Mouse (Mus musculus) thymus, postnatal 4 days (tissue): ENCODE results near the gene Ccdc152.
A peak's percentile ranks its signal among the peaks of the same experiment; 100 is the strongest.
"Not testable (repeated sequence)": the region's sequence is repeated elsewhere in the genome, so short reads cannot be mapped to it uniquely, and the experiment has no call there.

Experiments
- DNase-seq: peaks from one replicate; pipeline ENCODE4 v3.0.0; 2021

The Ccdc152 gene

DNA sequence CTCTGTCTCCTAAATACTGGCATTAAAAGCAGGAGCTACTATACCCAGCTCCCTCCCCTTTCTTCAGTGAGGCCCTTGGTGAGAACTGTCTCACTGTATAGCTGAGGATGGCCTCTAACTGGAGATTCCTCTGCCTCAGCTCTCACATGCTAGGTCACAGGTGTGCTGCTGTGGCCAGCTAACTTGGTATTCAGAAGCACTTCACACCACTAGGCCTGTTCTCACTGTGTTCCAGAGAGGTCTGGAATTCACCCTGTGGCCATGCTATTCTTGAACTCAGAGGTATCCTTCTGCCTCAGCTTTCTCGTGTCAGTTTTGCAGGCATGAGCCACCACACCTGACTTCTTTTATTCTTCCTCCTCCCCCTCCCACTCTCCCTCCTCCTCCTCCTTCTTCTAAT, 30.1 kb downstream of the Ccdc152 start:
- peak; percentile 8 for DNase-seq

DNA sequence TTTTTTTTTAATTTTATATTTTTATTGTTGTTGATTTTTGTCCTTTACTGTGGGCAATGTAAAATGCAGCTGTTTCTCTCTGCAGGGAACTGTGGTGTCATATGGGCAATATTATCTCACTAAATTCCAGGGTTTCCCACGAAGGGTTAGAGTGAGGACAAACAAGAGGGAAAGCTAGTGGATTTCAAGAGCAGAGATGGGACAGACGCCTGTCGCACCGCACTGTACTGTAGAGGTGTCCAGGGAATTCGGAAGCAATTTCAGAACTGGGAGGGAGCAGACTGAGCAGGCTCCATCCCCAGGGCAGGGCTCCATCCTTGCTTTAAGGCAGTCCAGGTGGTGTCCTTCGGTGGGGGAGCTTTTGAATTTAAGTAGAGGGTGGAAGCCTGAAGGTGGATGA, 32.1 kb downstream of the Ccdc152 start:
- peak; percentile 39 for DNase-seq

DNA sequence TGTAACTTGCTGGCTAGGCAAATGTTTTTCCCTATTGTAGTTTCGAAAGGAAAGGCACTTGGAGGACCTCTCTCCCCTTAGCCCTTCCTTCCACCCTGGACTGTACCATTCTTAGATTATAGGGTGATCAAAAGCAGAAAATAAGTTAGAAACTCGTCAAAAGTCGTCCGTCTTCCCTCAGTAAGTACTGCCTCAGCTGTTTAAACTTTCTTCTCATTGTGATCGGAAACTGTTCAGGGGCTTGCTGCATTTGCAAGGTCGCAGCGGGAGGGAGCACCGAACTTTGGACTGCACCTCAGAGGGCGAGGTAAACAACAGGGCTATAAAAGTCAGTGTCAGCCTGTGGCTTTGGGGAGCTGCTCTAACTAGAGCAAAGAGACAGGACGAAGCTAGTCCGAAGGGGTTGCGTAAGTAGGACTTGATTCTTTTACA, 32.7 kb downstream of the Ccdc152 start:
- peak; percentile 76 for DNase-seq

DNA sequence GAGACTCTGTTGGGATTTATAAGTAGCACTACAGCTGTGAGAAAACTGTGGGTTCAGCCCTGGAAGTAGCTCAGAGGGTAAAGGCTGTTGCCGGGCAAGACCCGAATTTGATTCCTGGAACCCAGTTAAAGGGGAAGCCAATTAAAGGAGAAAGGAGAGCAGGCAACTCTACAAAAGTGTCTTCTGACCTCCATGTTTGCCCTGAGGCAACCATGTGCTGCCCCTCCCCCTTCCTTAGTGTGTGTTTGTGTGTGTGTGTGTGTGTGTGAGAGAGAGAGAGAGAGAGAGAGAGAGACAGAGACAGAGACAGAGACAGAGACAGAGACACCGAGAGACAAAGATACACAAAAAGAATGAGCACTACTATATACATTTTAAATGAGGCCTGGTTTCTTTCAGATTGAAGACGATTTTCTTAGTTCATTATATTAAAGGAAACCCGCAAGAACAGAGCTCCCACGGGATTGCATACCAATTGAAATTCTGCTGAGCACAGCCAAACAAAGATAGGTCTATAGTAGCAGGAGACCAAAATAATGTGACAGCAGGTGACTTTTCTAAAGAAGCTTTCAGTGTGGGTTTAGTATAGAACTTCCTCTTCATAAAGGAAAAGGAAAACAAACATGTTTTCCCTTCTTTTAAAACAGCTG, 33.2 kb downstream of the Ccdc152 start:
- DNase-seq = peak; percentile 44

DNA sequence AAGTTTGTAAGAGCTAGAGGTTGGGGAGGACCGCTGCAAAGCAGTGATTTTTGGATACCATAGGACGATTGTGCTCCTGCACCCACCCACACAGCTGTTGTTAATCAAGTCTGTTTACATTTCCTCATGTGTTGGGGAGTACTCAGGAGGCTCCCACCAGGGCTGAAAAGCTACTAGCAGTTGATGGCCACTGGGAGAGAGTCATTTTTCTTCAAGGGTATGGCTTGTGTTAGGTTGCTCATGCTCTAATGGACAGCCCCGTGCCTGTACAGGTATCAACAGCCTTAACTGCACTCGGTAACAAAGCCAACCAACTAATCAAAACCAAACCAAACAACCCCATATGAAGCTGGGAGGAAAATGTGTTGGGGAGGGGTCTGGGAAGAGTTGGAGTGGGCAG, 33.8 kb downstream of the Ccdc152 start:
- peak; percentile 10 for DNase-seq

DNA sequence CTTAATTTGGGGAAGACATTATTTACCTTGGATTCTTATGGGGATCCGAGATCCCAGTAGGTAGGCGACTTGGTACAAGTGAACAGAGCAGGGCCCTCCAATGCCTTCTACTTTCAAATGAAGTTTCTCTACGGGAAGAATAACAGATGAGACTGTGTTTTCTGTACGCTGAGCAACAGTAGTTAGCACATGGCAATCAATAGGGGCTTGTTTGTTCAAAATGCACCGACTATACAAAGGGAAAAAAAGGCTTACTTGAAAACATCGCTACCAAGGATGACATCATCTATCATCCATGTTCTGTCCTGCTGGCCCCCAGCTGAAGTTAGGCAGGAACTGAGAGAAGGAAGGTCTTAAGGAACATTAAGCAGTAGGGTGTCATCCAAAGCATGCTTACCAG, 35.1 kb downstream of the Ccdc152 start, which contains the start of gene Selenop:
Gene Selenop, plus strand, starts transcription at position 301 of the 400 bp plus-strand sequence.
- DNase-seq = no peak

DNA sequence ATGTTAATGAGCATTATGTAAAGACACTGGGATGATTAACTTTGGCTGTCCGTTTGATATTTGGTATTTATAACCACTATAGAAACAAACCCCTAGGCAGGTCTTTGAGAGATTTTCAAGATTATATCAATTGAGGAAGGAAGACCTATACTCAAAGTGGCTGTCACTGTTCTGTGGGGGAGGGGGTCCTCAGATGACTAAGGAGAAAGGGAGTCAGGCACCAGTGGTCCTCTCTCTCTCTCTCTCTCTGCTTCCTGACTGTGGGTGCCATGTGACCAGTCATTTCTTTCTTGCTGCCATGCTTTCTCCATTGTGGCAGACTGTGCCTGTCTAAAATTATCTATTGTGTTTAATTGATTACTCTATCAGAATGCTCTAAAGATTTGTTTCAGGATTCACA, 38.5 kb downstream of the Ccdc152 start:
- no peak for DNase-seq

DNA sequence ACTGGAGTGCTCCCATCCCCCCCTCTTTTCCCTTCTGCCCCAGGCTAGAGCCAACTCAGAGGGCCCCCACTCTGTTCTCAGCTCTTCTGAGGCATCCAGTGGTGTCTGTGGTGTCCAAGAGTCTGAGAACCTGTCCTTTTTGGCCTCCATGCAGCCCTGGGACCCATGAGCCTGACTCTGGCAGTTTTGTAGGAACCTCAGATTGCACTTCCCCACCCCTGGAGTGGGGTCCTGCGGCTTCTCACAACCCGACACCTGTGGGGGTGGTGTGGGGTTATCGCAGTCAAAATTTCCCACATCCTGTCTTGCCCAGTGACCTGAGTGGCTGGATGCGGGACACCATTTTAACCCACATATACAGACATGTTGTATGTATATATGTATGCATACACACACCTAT, 39.0 kb downstream of the Ccdc152 start:
- DNase-seq = peak; percentile 28

DNA sequence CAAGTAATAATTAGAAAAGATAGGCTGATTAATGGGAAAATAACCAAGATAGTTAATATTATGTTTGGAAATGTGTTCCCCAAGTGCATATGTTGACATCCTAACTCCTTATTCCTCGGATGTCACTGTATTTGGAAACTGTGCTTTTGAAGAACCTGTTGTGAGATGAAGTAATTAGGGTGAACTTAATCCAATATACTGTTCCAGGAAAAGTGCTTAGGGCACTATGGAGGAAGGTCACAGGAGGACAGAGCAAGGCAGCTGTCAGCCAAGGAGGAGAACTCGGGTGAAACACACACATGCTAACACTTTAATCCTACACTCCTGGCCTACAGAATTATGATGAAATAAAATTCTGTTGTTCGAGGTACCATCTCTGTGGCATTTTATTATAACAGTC, 40.4 kb downstream of the Ccdc152 start:
- no peak for DNase-seq

DNA sequence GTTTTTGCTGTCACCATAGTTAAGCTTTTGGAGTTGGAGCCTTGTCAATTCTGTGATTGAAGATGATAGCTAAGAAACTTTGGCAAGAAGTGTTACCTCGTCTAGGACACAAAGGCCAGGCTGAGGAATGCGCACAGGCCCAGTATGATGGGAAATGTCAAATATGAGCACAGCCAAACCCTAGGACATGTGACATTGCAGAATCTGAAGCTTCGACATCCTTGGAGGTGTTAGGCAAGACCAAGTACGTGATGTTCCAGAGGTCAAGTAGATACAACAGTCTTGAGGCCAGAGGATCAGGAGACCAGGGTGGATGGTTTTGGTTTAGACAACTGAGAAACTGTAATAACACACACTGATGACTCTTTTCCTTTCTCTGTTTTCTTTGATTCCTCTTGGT, 43.0 kb downstream of the Ccdc152 start:
- DNase-seq = no peak

DNA sequence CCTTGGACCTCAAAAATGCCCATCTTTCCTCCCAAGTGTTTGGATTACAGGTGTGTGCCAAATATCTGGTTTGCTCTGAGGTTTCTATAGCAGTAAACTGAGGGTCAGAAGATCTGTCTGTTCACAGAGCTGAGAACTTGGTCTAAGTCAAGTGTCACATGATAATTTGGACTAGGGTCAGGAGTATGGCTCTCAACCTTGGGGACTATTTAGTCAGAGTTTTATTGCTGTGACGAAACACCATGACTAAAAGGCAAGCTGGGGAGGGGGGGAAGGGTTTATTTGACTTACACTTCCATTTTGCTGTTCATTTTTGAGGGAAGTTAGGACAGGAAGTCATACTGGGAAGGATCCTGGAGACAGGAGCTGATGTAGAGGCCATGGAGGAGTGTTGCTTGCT, 44.3 kb downstream of the Ccdc152 start:
- no peak for DNase-seq

DNA sequence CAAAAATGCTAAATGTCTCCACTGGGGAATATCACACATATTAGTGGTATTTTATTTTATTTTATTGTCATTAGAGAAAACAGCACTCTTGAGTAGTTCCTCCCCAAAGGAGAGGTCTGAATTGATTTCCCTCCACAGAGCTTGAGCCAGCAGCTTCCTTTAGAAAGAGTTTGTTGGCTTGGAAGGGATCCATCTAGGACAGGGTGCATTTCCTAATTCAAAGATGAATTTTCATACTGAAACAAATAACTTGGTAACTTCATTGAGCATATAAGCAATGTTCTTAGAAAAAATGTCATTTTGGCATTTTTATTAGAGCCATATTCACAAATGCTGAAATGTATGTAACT, 51.6 kb downstream of the Ccdc152 start:
- no peak for DNase-seq

DNA sequence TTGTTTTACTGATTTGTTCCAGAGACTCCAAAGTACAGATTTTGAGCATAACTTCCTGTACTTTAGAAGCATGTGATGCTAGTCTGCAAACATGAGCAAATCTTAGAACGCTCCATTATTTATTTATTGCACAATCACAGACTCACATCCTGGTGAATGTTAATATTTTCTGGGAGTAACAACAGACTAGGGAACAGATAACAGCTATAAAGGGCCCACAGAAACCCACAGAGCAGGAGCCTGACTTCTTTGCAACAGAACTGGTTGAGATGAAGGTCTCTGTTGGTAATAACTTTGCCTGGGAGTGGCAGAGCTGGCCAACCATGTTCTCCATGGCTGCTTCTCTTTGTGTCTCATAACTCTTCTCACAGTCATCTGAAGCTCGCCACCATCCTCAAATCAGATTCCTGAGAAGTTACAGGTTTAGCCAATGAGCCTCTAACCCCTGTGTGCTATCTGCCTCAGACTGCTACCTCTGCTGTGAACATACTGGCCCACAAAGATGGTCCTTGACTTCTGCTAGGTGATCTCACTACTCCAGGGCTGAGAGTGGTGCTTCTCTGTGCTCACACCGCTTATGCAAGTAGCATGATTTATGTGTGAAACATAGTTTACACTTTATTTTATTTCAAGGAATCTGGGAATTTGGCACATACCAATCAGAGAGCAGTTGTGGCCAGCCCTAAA, 52.2 kb downstream of the Ccdc152 start:
- no peak for DNase-seq

DNA sequence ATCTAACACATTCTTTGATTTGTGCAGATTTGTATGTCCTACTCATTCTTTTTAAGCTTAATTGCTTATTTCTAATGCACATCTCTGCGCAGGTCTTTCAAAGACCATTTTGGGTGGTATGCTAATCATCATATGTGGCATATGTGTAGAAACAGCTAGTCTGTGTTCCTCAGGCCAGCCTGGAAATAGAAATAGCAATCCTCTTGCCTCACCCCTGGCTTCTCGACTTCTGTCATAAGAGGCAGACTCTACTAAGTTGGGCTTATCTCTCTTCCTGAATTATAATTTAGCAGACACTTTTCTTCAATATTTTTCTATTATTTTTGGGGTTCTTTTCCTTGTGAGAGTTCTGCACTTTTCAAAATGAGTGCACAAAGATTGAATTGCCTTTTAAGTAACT, 52.7 kb downstream of the Ccdc152 start:
- no peak for DNase-seq

DNA sequence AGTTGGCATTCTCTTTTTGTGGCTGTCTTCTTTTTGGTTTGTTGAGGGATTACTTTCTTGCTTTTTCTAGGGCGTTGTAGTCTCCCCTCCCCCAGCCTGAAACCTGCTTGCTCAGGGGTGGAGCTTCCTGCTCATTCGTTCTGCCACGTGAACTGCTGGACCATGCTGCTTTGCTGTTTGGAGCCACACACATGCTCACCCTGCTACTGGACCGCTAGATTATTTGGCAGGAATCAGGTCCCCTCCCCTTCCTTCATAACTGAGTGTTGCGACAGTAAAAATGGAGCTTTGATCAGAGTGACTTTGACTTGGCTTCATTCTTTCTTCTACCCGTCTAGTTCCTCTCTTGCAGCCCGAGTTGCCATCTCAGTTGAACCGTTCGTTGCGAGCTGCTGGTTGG, 58.3 kb downstream of the Ccdc152 start:
- not testable (repeated sequence) for DNase-seq

DNA sequence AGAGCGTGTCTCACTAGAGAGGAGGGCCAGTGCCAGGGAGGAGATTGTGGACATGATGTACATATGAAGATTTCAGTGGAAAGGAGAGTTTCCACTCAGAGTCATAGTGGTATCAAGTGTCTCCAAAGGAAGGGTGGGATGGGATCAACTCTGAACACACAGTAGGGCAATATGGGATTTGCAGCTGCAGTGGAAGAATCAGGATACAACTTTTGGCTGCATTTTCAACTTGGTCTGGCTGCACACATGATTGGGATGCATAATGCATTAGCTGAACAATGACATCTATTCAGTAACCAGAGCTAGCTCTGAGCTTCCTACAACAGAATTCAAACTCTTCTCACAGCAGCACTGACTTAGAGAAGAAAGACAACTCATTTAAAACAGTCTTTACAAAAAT, 65.4 kb downstream of the Ccdc152 start:
- DNase-seq = no peak

DNA sequence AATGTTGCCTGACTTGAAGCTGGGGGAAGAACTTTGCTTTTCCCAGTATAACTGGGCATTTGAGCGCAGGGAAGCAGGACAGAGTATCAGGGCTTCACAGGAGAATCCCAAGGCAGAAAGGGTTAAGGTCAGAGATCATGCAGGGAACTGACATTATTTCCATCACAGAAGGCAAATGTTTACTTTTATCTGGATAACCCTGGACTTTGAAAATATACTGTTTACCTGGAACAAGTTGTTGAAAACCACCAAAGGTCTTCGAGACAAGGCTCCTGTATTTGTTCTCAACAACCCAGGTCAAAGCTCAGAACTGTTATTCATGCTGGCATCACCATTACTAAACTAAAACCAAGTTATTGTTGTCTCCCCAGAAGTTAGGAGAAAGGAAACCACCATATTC, 67.0 kb downstream of the Ccdc152 start:
- no peak for DNase-seq

DNA sequence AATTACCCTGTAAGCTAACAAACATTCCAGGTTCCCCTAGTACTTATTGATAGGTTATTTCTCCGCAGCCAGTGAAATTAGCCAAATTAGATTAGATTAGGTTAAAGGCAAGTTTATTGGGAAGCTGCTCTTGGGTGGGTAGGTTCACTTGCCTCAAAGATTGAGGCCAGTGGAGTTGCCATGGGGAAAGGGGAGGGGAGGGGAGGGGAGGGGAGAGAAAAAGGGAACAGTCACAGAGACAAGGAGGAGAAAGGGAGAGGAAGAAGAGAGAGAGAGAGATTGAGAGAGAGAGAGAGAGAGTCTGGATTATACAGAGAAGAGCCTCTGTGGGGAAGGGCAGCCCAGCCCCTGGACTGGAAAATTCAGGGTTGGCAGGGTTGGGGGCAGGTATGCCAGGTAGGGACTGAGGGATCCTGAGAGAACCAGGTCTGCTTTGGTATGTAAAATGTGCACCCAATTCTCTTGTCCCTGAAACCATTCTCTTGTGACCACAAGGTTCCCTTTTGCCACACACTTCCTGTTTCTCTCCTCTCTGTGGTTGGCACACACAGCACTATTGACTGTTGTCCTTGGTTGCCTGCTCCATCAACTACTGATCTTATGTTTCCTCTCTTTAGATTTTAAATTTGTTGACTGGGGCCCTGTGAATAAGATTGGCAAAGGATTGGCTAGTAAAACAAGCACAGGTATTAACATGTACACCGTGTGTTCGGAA, 69.3 kb downstream of the Ccdc152 start:
- DNase-seq = no peak

DNA sequence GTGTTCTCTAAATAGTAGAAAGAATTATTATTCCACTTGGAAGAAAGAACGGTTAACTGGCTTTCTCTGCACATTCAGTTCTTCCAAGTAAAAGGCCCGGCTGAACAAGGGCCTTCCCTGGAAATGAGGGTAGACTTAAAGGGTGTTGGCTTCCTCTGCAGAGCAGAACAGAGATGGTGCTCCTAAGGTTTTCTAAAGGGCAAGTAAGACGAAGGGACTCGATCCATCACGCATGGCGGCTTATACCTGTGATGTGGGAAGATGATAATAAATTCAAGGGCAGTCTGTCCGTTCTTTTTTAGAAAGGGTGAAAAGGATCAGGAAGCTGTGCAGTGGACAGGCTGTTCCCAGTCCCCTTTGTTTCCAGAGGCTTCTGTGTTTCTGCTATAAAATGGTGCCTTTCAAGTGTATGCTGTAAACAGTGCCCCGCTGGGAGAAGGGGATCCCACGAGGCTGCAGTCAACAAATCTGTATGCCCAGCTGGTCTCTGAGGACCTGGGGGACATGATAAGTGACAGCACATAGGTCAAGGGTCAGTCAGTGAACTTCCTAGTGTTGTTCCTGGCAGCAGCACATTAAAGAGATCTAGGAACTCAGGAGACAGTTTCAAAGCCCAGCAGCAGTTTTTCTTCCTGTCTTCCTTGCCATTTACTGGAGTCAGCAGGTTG, 71.0 kb downstream of the Ccdc152 start:
- no peak for DNase-seq

DNA sequence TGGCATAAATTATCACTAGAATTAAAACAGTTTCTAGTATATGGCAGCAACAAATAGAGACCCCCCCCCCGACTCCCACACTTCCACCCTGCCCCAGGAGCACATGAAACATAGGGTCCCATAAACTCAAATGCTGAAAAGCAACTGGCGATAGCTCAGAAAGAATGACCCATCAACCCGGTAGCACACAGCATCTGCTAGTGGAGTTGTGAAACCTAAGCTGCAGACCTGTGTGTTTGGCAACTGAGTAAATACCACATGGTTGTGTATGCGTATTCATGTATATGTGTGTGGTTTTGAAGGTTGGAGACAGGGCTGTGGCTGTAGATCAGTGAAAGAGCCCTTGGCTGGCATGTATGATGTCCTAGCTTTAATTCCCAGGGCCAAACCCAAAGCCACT, 72.3 kb downstream of the Ccdc152 start:
- no peak for DNase-seq
